Mouse (Mus musculus): ENCODE results near the gene Pde1c. TPM values are rescaled to one million over a fixed set of nuclear protein-coding genes. Genes with fewer than 3 reads are reported as not detected.

Gene Pde1c
- polyA plus RNA-seq, 1 experiment from 2014 or later = 4.1 TPM

DNA sequence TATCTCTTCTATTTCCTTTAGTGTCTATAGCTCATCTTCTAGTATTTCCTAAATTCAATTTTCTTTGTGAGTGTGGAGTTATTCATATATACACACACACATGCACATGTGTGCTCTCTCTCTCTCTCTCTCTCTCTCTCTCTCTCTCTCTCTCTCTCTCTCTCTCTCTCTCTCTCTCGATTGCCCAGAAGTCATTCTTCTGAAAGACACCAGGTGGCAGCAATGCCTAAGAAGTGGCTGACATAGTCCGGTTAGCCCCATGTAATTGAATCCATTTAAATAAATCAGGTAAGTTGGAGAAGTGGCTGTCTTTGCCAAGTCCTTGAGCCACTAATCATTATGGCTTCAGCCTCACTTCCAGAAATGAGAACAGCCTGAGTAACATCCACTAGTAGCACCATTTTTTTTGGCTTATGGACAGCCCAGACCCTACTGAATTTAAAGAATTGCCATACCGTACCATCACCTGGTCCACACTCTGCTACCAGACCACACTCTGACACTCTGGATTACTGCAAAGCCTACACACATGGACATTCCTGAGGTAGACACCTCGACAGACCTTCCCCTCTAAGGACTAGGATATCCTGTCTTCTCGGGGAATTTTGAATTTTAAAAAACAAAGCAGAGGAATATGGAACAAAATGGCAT is 502.1 kb downstream of the Pde1c start:
- no peak overlapping the region for H3K4me3 ChIP-seq (replicated peaks)
- H3K36me3 ChIP-seq = no peaks in the 10 kb centered on the region
- ATAC-seq (ENCODE audit: insufficient number of reproducible peaks, insufficient read depth, low FRiP score, low TSS enrichment, low read depth) = peak; percentile 68; the same call in 1 of the 2 replicates
- H3K27ac ChIP-seq = no peak overlapping the region
- H3K27me3 ChIP-seq = no peaks in the 10 kb centered on the region
- no peak overlapping the region for H3K4me2 ChIP-seq
- no peaks in the 10 kb centered on the region for H3K4me1 ChIP-seq (replicated peaks)
- no peak overlapping the region for H3K9ac ChIP-seq (replicated peaks)
- no peaks in the 10 kb centered on the region for H3K9me3 ChIP-seq
- WGBS = 42% methylated on average over 5 of the region's 5 CpGs

DNA sequence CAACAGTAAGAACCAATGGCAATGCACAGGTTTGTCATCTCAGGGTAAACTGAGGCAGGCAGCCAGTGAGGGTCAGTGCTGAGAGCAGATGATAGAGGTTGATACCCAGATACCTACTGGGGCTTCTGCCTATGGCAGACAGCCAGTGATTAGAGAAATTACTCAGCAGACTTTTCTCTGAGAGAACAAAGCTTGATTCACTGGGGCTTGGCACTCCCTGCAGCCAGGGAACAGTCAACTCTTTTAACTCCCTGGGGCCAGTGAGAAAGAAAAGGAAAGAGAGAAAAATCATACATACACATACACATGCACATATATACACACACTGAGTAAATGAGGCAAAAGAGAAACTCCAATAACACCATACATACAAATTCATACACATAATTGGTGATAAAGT is 505.2 kb downstream of the Pde1c start:
- H3K27ac ChIP-seq = no peak overlapping the region
- no peaks in the 10 kb centered on the region for H3K27me3 ChIP-seq
- no peaks in the 10 kb centered on the region for H3K4me1 ChIP-seq (replicated peaks)
- no peak overlapping the region for H3K9ac ChIP-seq (replicated peaks)
- H3K9me3 ChIP-seq = no peaks in the 10 kb centered on the region
- no peak for ATAC-seq (ENCODE audit: insufficient number of reproducible peaks, insufficient read depth, low FRiP score, low TSS enrichment, low read depth)
- H3K4me3 ChIP-seq (replicated peaks) = no peak overlapping the region
- no peaks in the 10 kb centered on the region for H3K36me3 ChIP-seq
- H3K4me2 ChIP-seq = no peak overlapping the region

DNA sequence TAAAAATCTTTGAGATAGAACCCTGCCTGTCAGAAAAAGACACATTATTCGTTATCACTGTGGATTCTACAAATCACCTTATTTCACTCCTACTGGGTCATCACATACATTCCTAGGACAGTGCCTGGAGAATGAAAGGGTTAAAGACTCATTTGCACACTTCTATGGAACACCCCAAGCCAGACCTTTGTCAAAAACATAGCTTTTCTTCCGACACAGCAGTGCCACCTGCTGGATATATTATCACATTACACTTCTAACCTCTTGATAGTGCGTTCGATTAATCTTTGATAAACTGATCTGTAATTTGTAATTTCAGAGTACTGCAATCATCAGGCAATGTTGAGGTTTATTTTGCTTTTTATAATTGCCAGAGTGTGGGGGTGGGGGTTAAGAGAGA is 519.8 kb downstream of the Pde1c start:
- 38% methylated on average over 4 of the region's 4 CpGs for WGBS
- H3K36me3 ChIP-seq = no peaks in the 10 kb centered on the region
- no peak overlapping the region for H3K4me2 ChIP-seq
- no peaks in the 10 kb centered on the region for H3K27me3 ChIP-seq
- H3K9ac ChIP-seq (replicated peaks) = no peak overlapping the region
- no peaks in the 10 kb centered on the region for H3K4me1 ChIP-seq (replicated peaks)
- no peaks in the 10 kb centered on the region for H3K9me3 ChIP-seq
- no peak overlapping the region for H3K27ac ChIP-seq
- ATAC-seq (ENCODE audit: insufficient number of reproducible peaks, insufficient read depth, low FRiP score, low TSS enrichment, low read depth) = no peak
- H3K4me3 ChIP-seq (replicated peaks) = no peak overlapping the region

DNA sequence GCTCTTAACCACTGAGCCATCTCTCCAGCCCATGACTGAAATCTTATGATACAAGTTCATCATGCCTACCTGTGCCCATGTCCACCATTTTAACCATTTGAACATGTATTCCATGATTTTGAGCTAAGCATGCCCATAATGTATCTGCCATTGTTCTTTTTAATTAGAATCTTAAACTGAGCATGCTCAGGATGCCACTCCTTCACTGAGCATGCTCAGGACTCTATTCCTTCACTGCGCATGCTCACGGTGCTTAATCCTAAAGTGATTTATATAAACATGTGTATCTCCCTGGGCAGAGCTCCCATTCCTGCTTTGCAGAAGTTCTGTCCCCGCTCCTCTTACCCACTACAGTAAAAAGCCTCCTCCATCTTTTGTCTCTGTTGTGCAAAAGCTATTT is 520.3 kb downstream of the Pde1c start:
- Histone ChIP-seq H3K4me1 (replicated peaks) (no peaks in the 10 kb centered on the region), H3K4me2 (no peak overlapping the region), H3K36me3 (no peaks in the 10 kb centered on the region), H3K27ac (no peak overlapping the region), H3K9ac (replicated peaks) (no peak overlapping the region), H3K27me3 (no peaks in the 10 kb centered on the region), H3K9me3 (no peaks in the 10 kb centered on the region), H3K4me3 (replicated peaks) (no peak overlapping the region)
- 93% methylated on average over 3 of the region's 3 CpGs for WGBS
- no peak for ATAC-seq (ENCODE audit: insufficient number of reproducible peaks, insufficient read depth, low FRiP score, low TSS enrichment, low read depth)

DNA sequence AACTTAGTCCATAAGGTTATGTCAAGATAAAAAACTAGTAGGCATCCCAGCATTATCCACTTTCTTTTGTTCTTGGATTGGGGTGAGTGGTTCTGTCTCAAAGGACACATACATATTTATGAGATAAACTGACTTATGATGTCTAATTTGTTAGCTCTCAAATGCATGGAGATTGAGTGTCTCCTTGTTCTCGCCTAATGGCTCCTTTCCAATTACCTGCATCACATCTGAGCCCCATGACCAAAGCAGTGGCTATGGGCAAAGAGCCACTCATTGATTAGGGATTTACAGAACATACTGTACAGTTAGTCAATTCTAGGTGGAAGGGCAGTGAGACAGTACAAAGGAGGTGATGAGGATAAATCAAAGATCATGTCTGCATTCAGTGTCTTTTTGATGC is 524.2 kb downstream of the Pde1c start:
- H3K9ac ChIP-seq (replicated peaks) = no peak overlapping the region
- H3K4me1 ChIP-seq (replicated peaks) = no peaks in the 10 kb centered on the region
- no peak overlapping the region for H3K27ac ChIP-seq
- ATAC-seq (ENCODE audit: insufficient number of reproducible peaks, insufficient read depth, low FRiP score, low TSS enrichment, low read depth) = no peak
- no peaks in the 10 kb centered on the region for H3K27me3 ChIP-seq
- no peaks in the 10 kb centered on the region for H3K36me3 ChIP-seq
- 94% methylated on average over 1 of the region's 1 CpGs for WGBS
- no peak overlapping the region for H3K4me2 ChIP-seq
- H3K9me3 ChIP-seq = no peaks in the 10 kb centered on the region
- no peak overlapping the region for H3K4me3 ChIP-seq (replicated peaks)

DNA sequence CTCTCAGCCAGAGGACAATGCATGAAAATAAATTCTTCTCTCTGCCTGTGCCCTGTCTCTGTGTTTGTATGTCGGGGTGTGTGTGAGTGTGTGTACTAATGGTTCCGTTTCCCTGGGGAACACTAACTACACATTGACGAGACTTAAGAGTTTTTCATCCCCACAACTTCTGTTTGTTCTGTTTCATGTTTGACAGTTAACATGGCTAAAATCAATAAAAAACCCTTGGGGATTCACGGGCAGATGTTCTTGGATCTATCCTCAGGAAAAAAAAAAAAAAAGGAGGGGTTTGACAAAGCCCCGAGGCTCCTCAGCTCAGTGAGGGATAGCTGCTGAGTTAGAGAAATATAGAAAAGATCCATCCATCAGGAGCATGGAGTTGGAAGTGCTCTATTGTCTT is 524.6 kb downstream of the Pde1c start:
- H3K36me3 ChIP-seq = no peaks in the 10 kb centered on the region
- WGBS = 72% methylated on average over 5 of the region's 5 CpGs
- H3K4me2 ChIP-seq = no peak overlapping the region
- no peaks in the 10 kb centered on the region for H3K27me3 ChIP-seq
- ATAC-seq (ENCODE audit: insufficient number of reproducible peaks, insufficient read depth, low FRiP score, low TSS enrichment, low read depth) = no peak
- no peak overlapping the region for H3K27ac ChIP-seq
- H3K4me3 ChIP-seq (replicated peaks) = no peak overlapping the region
- H3K4me1 ChIP-seq (replicated peaks) = no peaks in the 10 kb centered on the region
- H3K9me3 ChIP-seq = no peaks in the 10 kb centered on the region
- no peak overlapping the region for H3K9ac ChIP-seq (replicated peaks)

DNA sequence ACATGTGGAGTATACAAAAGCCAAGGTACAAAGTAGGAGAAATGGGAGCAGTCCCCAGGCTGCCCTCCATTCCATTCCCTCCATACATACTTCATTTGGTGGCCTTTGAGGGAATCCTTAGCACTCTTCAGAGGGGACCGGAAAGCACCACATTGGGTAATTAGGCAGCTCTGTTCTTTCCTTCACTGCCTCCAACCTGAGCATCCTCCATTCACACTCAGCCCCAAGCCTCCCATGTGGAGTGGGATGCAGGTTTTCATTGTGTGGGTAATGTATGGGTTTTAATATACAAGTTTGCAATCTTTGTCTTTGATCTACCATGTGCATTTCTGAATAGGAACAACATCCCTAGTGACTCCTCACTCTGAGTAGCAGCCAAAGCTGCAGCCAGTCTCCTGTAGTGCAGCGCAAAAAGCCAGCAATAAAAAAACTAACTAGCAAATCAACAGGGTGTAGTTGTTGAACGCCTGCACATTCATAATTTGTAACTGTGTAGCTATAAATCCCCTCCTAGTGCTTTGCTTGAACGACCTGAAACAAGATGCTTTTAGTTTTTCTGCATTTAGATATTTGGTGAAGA is 529.3 kb downstream of the Pde1c start:
- ATAC-seq (ENCODE audit: insufficient number of reproducible peaks, insufficient read depth, low FRiP score, low TSS enrichment, low read depth) = no peak
- H3K27me3 ChIP-seq = no peaks in the 10 kb centered on the region
- no peak overlapping the region for H3K9ac ChIP-seq (replicated peaks)
- H3K9me3 ChIP-seq = no peaks in the 10 kb centered on the region
- no peak overlapping the region for H3K27ac ChIP-seq
- no peaks in the 10 kb centered on the region for H3K36me3 ChIP-seq
- H3K4me1 ChIP-seq (replicated peaks) = no peaks in the 10 kb centered on the region
- 44% methylated on average over 4 of the region's 4 CpGs for WGBS
- no peak overlapping the region for H3K4me2 ChIP-seq
- H3K4me3 ChIP-seq (replicated peaks) = no peak overlapping the region

DNA sequence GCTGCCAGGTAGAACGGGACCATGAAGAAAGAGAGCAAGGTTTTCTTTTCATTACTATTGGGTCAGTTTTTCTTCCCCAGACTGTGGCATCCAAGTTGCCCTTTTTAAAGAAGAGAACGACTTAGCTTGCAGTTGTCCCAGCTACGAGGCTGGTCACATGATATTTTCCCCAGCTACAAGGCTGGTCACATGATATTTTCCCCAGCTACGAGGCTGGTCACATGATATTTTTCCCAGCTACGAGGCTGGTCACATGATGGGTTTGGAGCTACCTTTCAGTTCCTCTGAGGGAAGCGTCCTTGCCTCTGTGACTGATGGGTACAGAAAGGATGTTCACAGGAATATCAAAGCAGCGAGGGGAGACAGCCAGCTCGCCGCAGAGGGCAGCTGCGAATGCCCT is 533.8 kb downstream of the Pde1c start:
- no peaks in the 10 kb centered on the region for H3K27me3 ChIP-seq
- no peaks in the 10 kb centered on the region for H3K36me3 ChIP-seq
- whole genome bisulfite sequencing = 78% methylated on average over 10 of the region's 10 CpGs
- H3K9ac ChIP-seq (replicated peaks) = no peak overlapping the region
- H3K4me1 ChIP-seq (replicated peaks) = no peaks in the 10 kb centered on the region
- no peak overlapping the region for H3K27ac ChIP-seq
- ATAC-seq (ENCODE audit: insufficient number of reproducible peaks, insufficient read depth, low FRiP score, low TSS enrichment, low read depth) = no peak
- H3K4me2 ChIP-seq = no peak overlapping the region
- no peaks in the 10 kb centered on the region for H3K9me3 ChIP-seq
- H3K4me3 ChIP-seq (replicated peaks) = no peak overlapping the region

DNA sequence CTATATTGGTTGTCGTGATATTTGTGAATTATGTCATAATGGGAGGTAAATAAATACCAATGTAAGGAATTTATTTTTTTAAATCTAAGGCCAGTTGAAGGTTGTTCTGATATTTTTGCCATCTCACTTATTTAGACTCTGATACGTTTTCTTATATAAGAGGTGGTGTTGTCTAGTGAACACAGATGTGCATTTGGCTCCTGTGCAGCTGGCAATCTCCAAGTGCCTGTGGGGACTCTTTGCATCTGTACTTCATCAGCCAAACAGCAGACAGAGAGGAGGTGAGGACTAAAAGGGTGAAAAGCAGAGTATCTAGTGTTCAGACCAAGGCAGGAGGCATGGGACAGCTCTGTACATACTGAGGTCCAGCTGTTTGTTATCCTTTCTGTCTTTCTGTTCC is 536.7 kb downstream of the Pde1c start:
- Histone ChIP-seq H3K4me2 (no peak overlapping the region), H3K9ac (replicated peaks) (no peak overlapping the region), H3K4me1 (replicated peaks) (no peaks in the 10 kb centered on the region), H3K9me3 (no peaks in the 10 kb centered on the region), H3K27me3 (no peaks in the 10 kb centered on the region), H3K4me3 (replicated peaks) (no peak overlapping the region), H3K36me3 (no peaks in the 10 kb centered on the region), H3K27ac (no peak overlapping the region)
- no peak for ATAC-seq (ENCODE audit: insufficient number of reproducible peaks, insufficient read depth, low FRiP score, low TSS enrichment, low read depth)
- 68% methylated on average over 2 of the region's 2 CpGs for WGBS

DNA sequence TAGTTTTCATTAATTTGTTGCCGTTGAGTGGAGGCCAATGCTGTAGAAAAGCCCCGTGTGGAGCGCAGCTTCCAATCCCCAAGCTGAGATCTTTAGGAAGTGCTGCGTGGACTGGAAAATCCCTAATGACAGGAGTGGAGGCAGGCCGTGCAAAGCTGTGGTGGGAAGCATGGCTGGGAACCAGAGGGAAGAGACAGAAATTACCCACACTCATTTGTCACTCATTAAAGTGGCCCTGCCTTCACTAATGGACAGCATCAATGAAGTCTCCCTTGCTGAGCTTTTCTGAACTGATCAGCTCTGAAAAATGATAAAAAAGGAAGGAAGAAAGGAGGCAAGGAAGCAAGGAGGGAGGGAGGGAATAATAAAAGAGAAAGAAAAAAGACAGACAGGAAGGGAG is 538.9 kb downstream of the Pde1c start:
- Histone ChIP-seq H3K9ac (replicated peaks) (no peak overlapping the region), H3K4me1 (replicated peaks) (no peaks in the 10 kb centered on the region), H3K27ac (no peak overlapping the region), H3K4me3 (replicated peaks) (no peak overlapping the region), H3K9me3 (no peaks in the 10 kb centered on the region), H3K27me3 (no peaks in the 10 kb centered on the region), H3K4me2 (no peak overlapping the region), H3K36me3 (no peaks in the 10 kb centered on the region)
- 44% methylated on average over 5 of the region's 5 CpGs for WGBS
- no peak for ATAC-seq (ENCODE audit: insufficient number of reproducible peaks, insufficient read depth, low FRiP score, low TSS enrichment, low read depth)

DNA sequence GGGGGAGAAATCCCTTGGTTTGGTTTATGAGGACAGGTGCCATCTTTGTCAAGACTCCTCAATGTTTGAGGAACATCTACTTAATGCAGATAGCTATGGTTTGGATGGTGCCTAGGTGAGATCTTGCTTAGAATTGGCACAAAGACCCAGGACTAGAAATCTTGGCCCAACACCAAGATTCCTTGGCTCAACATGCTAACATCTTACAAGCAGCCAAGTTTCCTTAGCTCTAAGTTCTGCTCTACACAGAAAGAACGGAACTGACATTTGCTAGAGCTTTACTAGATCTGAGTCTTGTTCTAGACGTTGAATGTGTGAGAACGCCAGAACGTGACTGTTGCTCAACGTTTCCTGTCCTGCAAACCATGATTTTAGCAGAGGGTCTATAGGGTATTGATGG is 540.9 kb downstream of the Pde1c start:
- Histone ChIP-seq H3K27ac (no peak overlapping the region), H3K4me2 (no peak overlapping the region), H3K9me3 (no peaks in the 10 kb centered on the region), H3K4me3 (replicated peaks) (no peak overlapping the region), H3K36me3 (no peaks in the 10 kb centered on the region), H3K9ac (replicated peaks) (no peak overlapping the region), H3K4me1 (replicated peaks) (no peaks in the 10 kb centered on the region), H3K27me3 (no peaks in the 10 kb centered on the region)
- WGBS = 89% methylated on average over 5 of the region's 5 CpGs
- ATAC-seq (ENCODE audit: insufficient number of reproducible peaks, insufficient read depth, low FRiP score, low TSS enrichment, low read depth) = no peak

DNA sequence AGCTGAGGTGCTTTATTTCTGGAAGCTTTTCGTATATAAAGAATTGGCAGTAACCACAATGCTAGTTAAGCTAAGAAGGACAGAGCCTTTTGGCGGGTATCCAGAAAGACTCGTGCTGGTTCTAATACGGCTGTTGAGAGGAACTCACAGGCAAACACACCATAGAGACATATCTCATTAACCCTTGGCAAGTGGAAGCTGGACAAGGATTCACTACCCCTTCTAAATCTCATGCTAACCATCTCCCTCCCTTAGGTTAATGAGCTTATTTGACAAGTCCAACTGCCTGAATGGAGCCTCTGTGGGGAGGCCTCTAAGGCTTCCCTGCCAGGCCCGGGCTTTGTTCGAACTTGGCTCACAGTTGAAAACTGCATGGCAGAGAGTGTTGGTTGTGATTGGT is 541.6 kb downstream of the Pde1c start:
- Histone ChIP-seq H3K4me3 (replicated peaks) (no peak overlapping the region), H3K4me2 (no peak overlapping the region), H3K27ac (no peak overlapping the region), H3K36me3 (no peaks in the 10 kb centered on the region), H3K9me3 (no peaks in the 10 kb centered on the region), H3K27me3 (no peaks in the 10 kb centered on the region), H3K4me1 (replicated peaks) (0 out of 2 replicates have a peak, but pooled peaks cover 2% of the 10 kb centered on the region), H3K9ac (replicated peaks) (no peak overlapping the region)
- ATAC-seq (ENCODE audit: insufficient number of reproducible peaks, insufficient read depth, low FRiP score, low TSS enrichment, low read depth) = no peak
- 81% methylated on average over 6 of the region's 6 CpGs for WGBS

Data from limb, embryonic 12.5 days (tissue).